Mouse (Mus musculus): ENCODE data around the gene Gnai3. TPM values are rescaled to one million over a fixed set of nuclear protein-coding genes. Genes with fewer than 3 reads are reported as not detected.

Gnai3 gene
- 10 to 100 TPM; 27.5 to 31.1 (median 30.1) TPM for total RNA-seq (2022)

- DNase-seq (ENCODE audit: low spot score in 2 of 2): peak; percentile 86 to 88
Observed at GRCm38 (mm10) chr3:108145534-108146445, at the start of gene Gnai3. Gene Gnai3 (minus strand): TSS chr3:108146146.

GRCm38 (mm10) chr3:108195287-108195686 is 49.3 kb upstream of the Gnai3 start:
- no peak for DNase-seq (ENCODE audit: low spot score in 2 of 2)

DNA sequence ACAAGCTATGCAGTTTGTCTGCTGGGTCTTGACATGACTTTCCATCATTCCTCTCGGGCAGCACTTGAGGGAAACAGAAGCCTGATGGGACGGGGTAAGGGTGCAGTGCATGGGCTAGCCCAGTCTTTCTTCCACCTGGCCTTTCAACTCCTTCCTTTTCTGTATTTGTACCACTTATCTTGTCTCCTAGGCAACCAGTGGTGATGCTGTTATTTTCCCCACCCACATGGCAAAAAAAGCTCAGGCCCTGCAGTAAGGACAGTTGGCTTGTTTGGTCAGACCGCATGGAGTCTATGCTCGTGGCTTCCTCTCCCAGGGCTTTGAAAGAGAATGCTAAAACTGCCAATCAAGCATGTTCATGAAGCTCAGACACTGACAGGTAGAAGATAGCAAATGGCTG is 47.7 kb upstream of the Gnai3 start:
- DNase-seq (ENCODE audit: low spot score in 2 of 2): no peak

GRCm38 (mm10) chr3:108189897-108190296 is 44.0 kb upstream of the Gnai3 start:
- no peak for DNase-seq (ENCODE audit: low spot score in 2 of 2)

DNA sequence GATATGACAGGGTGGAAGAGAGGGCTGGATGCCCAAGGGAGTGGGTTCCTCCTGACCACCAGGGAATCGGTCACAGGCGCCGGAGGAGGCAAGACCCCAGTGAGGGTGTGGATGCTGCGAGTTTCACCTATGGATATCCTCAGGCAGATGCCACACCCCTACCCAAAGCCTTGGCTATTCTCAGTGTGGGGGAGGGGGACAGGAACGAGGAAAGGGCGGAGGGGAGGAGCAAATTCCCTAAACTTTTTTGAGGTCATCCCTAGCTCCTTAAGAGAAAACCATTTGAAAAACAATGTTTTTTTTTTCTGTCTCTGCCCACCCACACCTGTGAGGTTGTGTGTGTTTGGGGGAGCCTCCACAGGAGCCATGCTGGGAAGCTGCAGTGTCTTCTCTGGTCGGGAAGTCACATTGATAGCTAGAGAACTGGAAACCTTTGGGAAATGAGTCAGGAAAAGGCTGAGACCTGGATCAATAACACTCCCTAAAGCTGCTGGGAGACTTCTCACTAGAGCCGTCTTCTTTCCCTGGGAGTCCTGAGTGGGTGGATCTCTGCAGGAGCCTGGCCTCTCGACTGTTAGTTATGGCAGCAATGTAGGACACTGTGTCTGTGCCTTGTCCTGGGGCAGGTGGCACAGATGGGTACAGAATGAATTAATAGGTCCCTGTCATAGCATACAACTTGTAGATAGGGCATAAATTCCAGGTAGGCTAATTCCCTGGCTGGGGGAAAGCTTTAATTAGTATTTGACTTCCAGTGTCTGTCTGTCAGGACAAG is 43.0 kb upstream of the Gnai3 start:
- no peak for DNase-seq (ENCODE audit: low spot score in 2 of 2)

- DNase-seq (ENCODE audit: low spot score in 2 of 2): no peak
Observed at GRCm38 (mm10) chr3:108187111-108187795, 41.3 kb upstream of the Gnai3 start.

GRCm38 (mm10) chr3:108186098-108187047 is 40.4 kb upstream of the Gnai3 start, which contains the start of gene Amigo1:
Gene Amigo1 (plus strand): TSS chr3:108186335.
- no peak for DNase-seq (ENCODE audit: low spot score in 2 of 2)

- no peak for DNase-seq (ENCODE audit: low spot score in 2 of 2)
Observed at GRCm38 (mm10) chr3:108185460-108186097, 39.6 kb upstream of the Gnai3 start.

DNA sequence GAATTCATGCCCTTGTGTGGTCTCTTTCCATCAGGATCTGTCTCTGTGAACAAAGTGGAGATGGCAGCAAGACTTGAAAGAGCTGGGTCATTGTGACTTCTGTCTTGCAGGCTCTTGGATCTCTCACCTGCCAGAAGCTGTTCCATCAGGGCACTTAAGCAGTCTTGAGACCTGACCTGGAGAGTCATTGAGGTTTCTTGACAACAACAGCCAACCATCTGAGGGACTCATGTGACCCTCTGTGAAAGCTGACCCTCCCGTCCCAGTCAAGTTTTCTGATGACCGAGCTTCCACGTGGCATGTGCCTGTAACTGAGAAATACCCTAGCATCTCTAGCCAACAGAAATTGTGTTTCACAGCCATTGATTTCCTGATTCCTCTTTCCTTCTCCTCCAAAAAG is 38.8 kb upstream of the Gnai3 start:
- no peak for DNase-seq (ENCODE audit: low spot score in 2 of 2)

- no peak for DNase-seq (ENCODE audit: low spot score in 2 of 2)
Observed at GRCm38 (mm10) chr3:108180514-108180913, 34.6 kb upstream of the Gnai3 start.

- no peak for DNase-seq (ENCODE audit: low spot score in 2 of 2)
Observed at GRCm38 (mm10) chr3:108178756-108179715, 33.1 kb upstream of the Gnai3 start.

DNA sequence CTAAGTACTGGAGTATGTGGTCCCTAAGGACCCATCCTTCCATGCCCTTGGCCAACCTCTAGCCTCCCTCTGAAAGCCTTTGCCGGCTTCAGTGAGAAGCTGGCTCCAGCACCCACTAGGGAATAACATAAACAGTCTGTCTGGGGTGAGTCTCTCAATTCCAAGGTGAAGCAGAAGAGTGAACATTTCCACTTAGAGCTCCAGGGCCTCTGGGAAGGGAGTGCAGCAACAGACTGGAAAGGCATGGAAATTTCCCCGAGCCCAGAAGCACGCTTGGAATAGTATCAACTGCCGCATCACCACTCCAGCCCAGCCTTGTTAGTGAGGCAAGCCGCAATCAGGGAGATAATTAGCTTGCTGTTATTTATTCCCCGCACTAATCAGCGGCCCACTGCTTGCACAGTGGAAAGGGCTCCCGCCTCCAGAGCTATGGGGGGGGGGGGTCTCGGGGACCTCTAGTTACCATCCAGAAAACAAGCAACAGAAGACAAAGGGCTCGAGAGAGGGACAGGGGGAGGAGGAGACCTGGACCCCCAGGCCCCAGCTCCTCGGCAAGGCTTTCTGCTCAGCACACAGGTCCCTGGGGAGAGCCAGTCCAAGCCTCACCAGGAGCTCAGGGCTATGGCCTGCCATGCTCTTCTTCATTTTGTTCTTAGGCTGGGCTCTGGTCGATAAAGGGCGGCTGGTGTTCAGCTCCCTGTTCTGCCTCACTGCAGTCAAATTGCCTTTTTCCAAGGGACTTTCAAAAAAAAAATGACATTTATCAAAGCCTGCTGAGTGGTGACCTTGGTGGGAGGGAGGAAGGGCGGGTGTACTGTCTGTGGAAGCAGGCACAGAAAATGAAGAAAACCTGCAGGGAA is 29.0 kb upstream of the Gnai3 start:
- peak; percentile 83 to 87 for DNase-seq (ENCODE audit: low spot score in 2 of 2)

- no peak for DNase-seq (ENCODE audit: low spot score in 2 of 2)
Observed at GRCm38 (mm10) chr3:108169199-108169598, 23.3 kb upstream of the Gnai3 start.

DNA sequence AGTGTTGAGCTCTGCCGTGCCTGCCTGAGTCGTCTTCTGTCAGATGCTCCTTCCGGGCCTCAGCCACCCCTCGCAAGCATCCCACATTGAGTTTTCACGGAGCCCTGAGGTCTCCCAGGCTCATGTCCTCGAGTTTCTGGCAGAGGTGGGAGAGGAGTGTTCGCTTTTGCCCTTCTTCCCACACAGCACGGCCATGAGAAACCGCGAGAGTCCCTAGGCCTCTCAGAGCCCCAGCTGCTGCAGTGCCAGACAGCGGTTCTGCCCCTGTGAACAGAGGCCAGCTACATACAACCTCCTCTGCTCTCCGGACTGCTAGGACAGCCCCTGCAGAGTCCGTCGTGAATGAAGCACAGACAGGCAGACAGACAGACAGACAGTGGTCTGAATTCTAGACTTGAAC is 21.6 kb upstream of the Gnai3 start:
- DNase-seq (ENCODE audit: low spot score in 2 of 2): no peak

DNA sequence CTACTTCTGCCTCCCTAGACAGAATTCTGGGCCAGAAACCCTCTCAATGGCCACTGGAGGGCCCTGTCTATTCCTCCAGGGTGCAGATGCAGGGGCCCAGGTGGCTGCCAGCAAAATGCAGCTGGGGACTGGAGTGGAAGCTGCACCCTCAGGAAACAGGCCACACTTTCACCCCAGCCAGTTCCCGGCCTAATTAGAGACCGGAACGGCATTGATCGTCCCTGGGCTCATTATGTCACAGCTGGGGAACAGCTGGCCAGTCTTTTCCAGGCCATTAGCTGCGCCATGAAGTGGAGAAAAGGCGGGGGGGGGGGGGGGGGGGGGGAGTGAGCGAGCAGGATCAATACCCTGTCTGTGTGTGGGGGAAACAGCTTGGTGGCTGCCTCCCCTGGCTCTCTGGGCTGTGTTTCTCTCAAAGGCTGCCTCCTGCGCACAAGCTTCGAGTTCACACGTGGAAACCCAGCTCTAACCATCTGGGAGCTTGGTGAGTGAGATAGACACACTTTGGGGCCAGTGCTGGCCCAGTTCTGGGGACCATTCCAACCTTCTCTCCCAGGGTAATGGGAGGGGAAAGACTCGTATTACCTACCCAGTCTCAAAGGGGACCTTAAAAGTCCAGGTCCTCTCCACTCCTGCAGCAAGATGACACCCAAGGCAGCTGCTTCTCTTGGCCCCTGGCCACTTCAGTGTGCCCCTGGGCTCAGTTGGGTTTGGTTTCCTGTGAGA is 20.7 kb upstream of the Gnai3 start:
- DNase-seq (ENCODE audit: low spot score in 2 of 2): peak; percentile 66 to 76

DNA sequence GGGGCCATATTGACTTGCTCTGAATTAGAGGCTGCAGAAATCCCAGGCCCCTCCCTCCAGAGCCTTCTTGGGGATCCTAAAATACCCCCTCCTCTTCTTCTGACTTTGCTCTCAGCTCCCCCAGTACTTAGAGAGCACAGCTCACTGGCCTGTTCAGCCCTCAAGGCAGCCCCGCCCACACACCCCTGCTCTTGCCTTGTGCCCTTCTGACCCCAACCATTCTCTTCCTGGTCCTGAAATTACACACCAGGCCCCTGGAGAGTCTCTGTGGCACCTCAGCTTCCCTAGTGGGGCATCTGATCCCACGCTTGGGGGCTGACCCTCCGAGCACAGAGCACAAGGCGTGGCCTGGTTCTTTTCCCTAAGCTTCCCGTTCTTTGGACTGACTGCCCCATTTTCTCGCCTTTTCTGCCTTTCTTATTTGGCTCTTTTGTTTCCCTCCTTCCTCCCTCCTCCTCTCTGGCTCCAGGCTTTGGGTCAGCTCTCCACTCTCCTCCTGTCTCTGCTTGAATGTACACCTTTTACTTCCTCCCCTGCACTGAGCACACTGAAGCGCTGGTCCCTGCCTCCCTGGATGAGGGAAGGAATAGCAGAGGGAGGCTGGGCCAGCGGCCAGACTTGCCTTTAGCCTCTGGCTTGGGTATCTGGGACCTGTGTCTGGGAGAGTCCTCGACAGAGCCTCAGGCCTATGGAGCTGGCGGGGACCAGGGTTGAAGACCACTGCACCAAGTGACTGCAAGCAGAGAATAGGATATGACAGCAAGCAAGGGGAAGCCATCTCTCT is 19.8 kb upstream of the Gnai3 start:
- DNase-seq (ENCODE audit: low spot score in 2 of 2): peak in 1 of 2 experiments; percentile 12
